Mouse (Mus musculus): ENCODE data around the gene Gm7954. TPM values are rescaled to one million over a fixed set of nuclear protein-coding genes. Genes with fewer than 3 reads are reported as not detected.
"Not testable (repeated sequence)": the region's sequence is repeated elsewhere in the genome, so short reads cannot be mapped to it uniquely, and the experiment has no call there.

Gene Gm7954
- polyA plus RNA-seq (2015; fragmentation: Nextera tagmentation; extraction: Ambion mirVana) = not detected in 2 replicates

GRCm38 (mm10) chr14:41453418-41453817 is at the start of gene Gm7954:
TSS of gene Gm7954 (minus strand) at chr14:41453518.
- not testable (repeated sequence) for H3K4me3 ChIP-seq (replicated peaks); H3K9ac ChIP-seq; ATAC-seq (ENCODE audit: insufficient read depth); H3K9me3 ChIP-seq (replicated peaks); H3K4me1 ChIP-seq (replicated peaks); H3K4me2 ChIP-seq; H3K27me3 ChIP-seq; H3K27ac ChIP-seq (replicated peaks); H3K36me3 ChIP-seq (replicated peaks)
- WGBS (ENCODE audit: insufficient replicate concordance) = no CpG with 5 or more reads among the region's 2 CpGs

- not testable (repeated sequence) for H3K4me1 ChIP-seq (replicated peaks); ATAC-seq (ENCODE audit: insufficient read depth); H3K9ac ChIP-seq; H3K27me3 ChIP-seq; H3K4me3 ChIP-seq (replicated peaks); H3K4me2 ChIP-seq; H3K36me3 ChIP-seq (replicated peaks); H3K27ac ChIP-seq (replicated peaks); H3K9me3 ChIP-seq (replicated peaks)
Observed at GRCm38 (mm10) chr14:41489385-41489784, 36.1 kb upstream of the Gm7954 start, which contains the start of gene Gm3486. TSS of gene Gm3486 (minus strand) at chr14:41489485.

GRCm38 (mm10) chr14:41425393-41426075 is 27.8 kb downstream of the Gm7954 start:
- not testable (repeated sequence) for H3K9me3 ChIP-seq (replicated peaks); H3K4me2 ChIP-seq; H3K4me1 ChIP-seq (replicated peaks); ATAC-seq (ENCODE audit: insufficient read depth); H3K4me3 ChIP-seq (replicated peaks); H3K36me3 ChIP-seq (replicated peaks); H3K27me3 ChIP-seq; H3K9ac ChIP-seq; H3K27ac ChIP-seq (replicated peaks)
- 19% methylated on average over 14 of the region's 16 CpGs for WGBS (ENCODE audit: insufficient replicate concordance)

GRCm38 (mm10) chr14:41424694-41425093 is 28.6 kb downstream of the Gm7954 start:
- not testable (repeated sequence) for H3K36me3 ChIP-seq (replicated peaks); H3K4me1 ChIP-seq (replicated peaks); H3K4me2 ChIP-seq; H3K27me3 ChIP-seq; ATAC-seq (ENCODE audit: insufficient read depth); H3K9me3 ChIP-seq (replicated peaks); H3K27ac ChIP-seq (replicated peaks); H3K4me3 ChIP-seq (replicated peaks); H3K9ac ChIP-seq
- WGBS (ENCODE audit: insufficient replicate concordance) = 17% methylated on average over 12 of the region's 14 CpGs

GRCm38 (mm10) chr14:41408181-41408580 is 45.1 kb downstream of the Gm7954 start, which contains the start of gene Gm6482:
TSS of gene Gm6482 (minus strand) at chr14:41408281.
- not testable (repeated sequence) for H3K4me2 ChIP-seq; H3K4me1 ChIP-seq (replicated peaks); ATAC-seq (ENCODE audit: insufficient read depth); H3K9ac ChIP-seq; H3K4me3 ChIP-seq (replicated peaks); H3K27me3 ChIP-seq; H3K27ac ChIP-seq (replicated peaks); H3K36me3 ChIP-seq (replicated peaks); H3K9me3 ChIP-seq (replicated peaks)
- WGBS (ENCODE audit: insufficient replicate concordance) = 36% methylated on average over 1 of the region's 2 CpGs

Other genes with a start within 250 kb of the Gm7954 start
- not detected in 2 replicates for gene Gm2832, start 174.7 kb downstream of the Gm7954 start, polyA plus RNA-seq (2015; fragmentation: Nextera tagmentation; extraction: Ambion mirVana)
- not detected in 2 replicates for gene Gm5798, start 104.9 kb downstream of the Gm7954 start, polyA plus RNA-seq (2015; fragmentation: Nextera tagmentation; extraction: Ambion mirVana)
- gene Gm7945, start 67.1 kb downstream of the Gm7954 start, polyA plus RNA-seq (2015; fragmentation: Nextera tagmentation; extraction: Ambion mirVana) = not detected in 2 replicates
- gene Gm6482, start 45.2 kb downstream of the Gm7954 start, polyA plus RNA-seq (2015; fragmentation: Nextera tagmentation; extraction: Ambion mirVana) = not detected in 2 replicates
- not detected in 2 replicates for gene Gm3486, start 36.0 kb upstream of the Gm7954 start, polyA plus RNA-seq (2015; fragmentation: Nextera tagmentation; extraction: Ambion mirVana)
- not detected in 2 replicates for gene Gm7970, start 102.1 kb upstream of the Gm7954 start, polyA plus RNA-seq (2015; fragmentation: Nextera tagmentation; extraction: Ambion mirVana)
- not detected in 2 replicates for gene 1700049E17Rik2, start 119.7 kb upstream of the Gm7954 start, polyA plus RNA-seq (2015; fragmentation: Nextera tagmentation; extraction: Ambion mirVana)
- not detected in 2 replicates for gene Gm3072, start 171.1 kb upstream of the Gm7954 start, polyA plus RNA-seq (2015; fragmentation: Nextera tagmentation; extraction: Ambion mirVana)
- gene Gm3676, start 193.0 kb upstream of the Gm7954 start, polyA plus RNA-seq (2015; fragmentation: Nextera tagmentation; extraction: Ambion mirVana) = not detected in 2 replicates
- not detected in 2 replicates for gene Gm8068, start 248.4 kb upstream of the Gm7954 start, polyA plus RNA-seq (2015; fragmentation: Nextera tagmentation; extraction: Ambion mirVana)

Data from liver, embryonic 15.5 days (tissue).